In the genomic region with DNA sequence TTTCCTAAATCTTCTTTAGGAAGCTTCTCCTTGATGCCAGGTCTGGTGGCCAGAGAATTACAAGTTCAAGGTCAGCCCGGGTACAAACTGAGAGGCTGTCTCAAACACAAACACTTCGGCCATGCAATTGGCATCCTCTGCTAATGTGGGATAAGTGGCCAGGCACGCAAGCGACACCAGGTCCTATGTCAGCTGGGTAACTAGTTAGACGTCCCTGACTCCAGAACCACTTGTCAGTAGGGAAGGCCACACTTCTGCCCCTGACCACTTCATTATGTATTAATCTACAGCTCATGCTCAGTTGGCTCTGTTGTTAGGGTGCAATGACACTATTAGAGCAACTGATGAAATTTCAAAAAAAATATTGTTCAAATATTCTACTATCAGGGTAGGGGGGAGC, we compare ENCODE assay signal across 28 mouse cellular contexts.
DNase-seq lines count a peak whose midpoint lies in the region; ATAC-seq and TF ChIP-seq lines count a peak whose summit lies in the region.
"Had no signal": no experiment of that assay in that cellular context is flagged by ENCODE, and none has a peak within 500 bp of the region (broad histone marks: within the 10 kb centered on the region; RNA-seq: fewer than 3 reads in every experiment).

No protein-coding gene starts in this region.

- H3K27me3 ChIP-seq in hindbrain, embryonic 11.5 days (ENCODE audit: control insufficient read depth, insufficient read depth, low read length), result 0 out of 2 replicates have a peak, but pooled peaks cover 2% of the 10 kb centered on the region
- H3K27me3 ChIP-seq in hindbrain, embryonic 14.5 days (ENCODE audit: control insufficient read depth, insufficient read depth, low read length), result no peaks in the 10 kb centered on the region
- no peaks in the 10 kb centered on the region for H3K27me3 ChIP-seq in kidney, postnatal 0 days (ENCODE audit: insufficient read depth, low read length)
- H3K27me3 ChIP-seq in kidney, embryonic 14.5 days (ENCODE audit: control insufficient read depth, insufficient read depth, low read length), result peaks cover 4% of the 10 kb centered on the region
- H3K27me3 ChIP-seq in limb, embryonic 14.5 days (ENCODE audit: control insufficient read depth, insufficient read depth, low read length), result no peaks in the 10 kb centered on the region
- H3K27me3 ChIP-seq: embryonic facial prominence, embryonic 12.5 days; embryonic facial prominence, embryonic 15.5 days; forebrain, embryonic 12.5 days; heart, embryonic 13.5 days had no signal

- no peak for TF ChIP-seq CTCF in kidney, postnatal 0 days (IDR thresholded peaks at IDR 0.05; ENCODE audit: low read depth)

- no peak overlapping the region for H3K27ac ChIP-seq in hindbrain, embryonic 11.5 days (ENCODE audit: low read depth, low read length)
- no peak overlapping the region for H3K27ac ChIP-seq in hindbrain, embryonic 14.5 days
- no peak overlapping the region for H3K27ac ChIP-seq in kidney, postnatal 0 days
- no peak overlapping the region for H3K27ac ChIP-seq in kidney, embryonic 14.5 days (ENCODE audit: low read depth, low read length)
- H3K27ac ChIP-seq in limb, embryonic 14.5 days (replicated peaks; ENCODE audit: low read depth, low read length), result no peak overlapping the region
- H3K27ac ChIP-seq: embryonic facial prominence, embryonic 12.5 days; embryonic facial prominence, embryonic 15.5 days; forebrain, embryonic 12.5 days; heart, embryonic 10.5 days; heart, embryonic 13.5 days; hindbrain, embryonic 12.5 days had no signal

- 70% methylated on average over 5 of the region's 5 CpGs for WGBS in hindbrain, embryonic 11.5 days
- WGBS in hindbrain, embryonic 14.5 days, result 75% methylated on average over 5 of the region's 5 CpGs
- WGBS in kidney, postnatal 0 days, result 48% methylated on average over 5 of the region's 5 CpGs
- 56% methylated on average over 5 of the region's 5 CpGs for WGBS in kidney, embryonic 14.5 days
- WGBS in limb, embryonic 14.5 days, result 67% methylated on average over 5 of the region's 5 CpGs

- no peaks in the 10 kb centered on the region; the same call in 1 of the 2 replicates for H3K4me1 ChIP-seq in hindbrain, embryonic 11.5 days (replicated peaks; ENCODE audit: control insufficient read depth, insufficient read depth, low read length)
- H3K4me1 ChIP-seq in hindbrain, embryonic 14.5 days (replicated peaks; ENCODE audit: control insufficient read depth, insufficient read depth, low read length), result no peaks in the 10 kb centered on the region
- no peaks in the 10 kb centered on the region for H3K4me1 ChIP-seq in kidney, postnatal 0 days (replicated peaks; ENCODE audit: insufficient read depth, low read length)
- no peaks in the 10 kb centered on the region for H3K4me1 ChIP-seq in kidney, embryonic 14.5 days (ENCODE audit: control insufficient read depth, insufficient read depth, low read length)
- peaks cover 4% of the 10 kb centered on the region; the same call in 1 of the 2 replicates for H3K4me1 ChIP-seq in limb, embryonic 14.5 days (ENCODE audit: control insufficient read depth, insufficient read depth, low read length)
- H3K4me1 ChIP-seq: embryonic facial prominence, embryonic 15.5 days; heart, embryonic 13.5 days had no signal

- H3K4me2 ChIP-seq in hindbrain, embryonic 11.5 days (replicated peaks; ENCODE audit: low read depth, low read length), result peak overlapping the region; percentile 8; the same call in 1 of the 2 replicates
- no peak overlapping the region for H3K4me2 ChIP-seq in hindbrain, embryonic 14.5 days (replicated peaks)
- H3K4me2 ChIP-seq in kidney, postnatal 0 days (ENCODE audit: low read length), result 0 out of 2 replicates have a peak overlapping the region, but pooled peaks have one; percentile 43
- H3K4me2 ChIP-seq in kidney, embryonic 14.5 days (replicated peaks; ENCODE audit: low read depth, low read length), result no peak overlapping the region
- peak overlapping the region; percentile 10; the same call in 1 of the 2 replicates for H3K4me2 ChIP-seq in limb, embryonic 14.5 days (replicated peaks; ENCODE audit: low read depth, low read length, severe bottlenecking)
- H3K4me2 ChIP-seq: embryonic facial prominence, embryonic 12.5 days; embryonic facial prominence, embryonic 15.5 days; forebrain, embryonic 12.5 days; heart, embryonic 13.5 days; hindbrain, embryonic 12.5 days had no signal

- ATAC-seq in hindbrain, embryonic 11.5 days (ENCODE audit: low FRiP score), result no peak
- no peak for ATAC-seq in hindbrain, embryonic 14.5 days (ENCODE audit: low FRiP score)
- no peak for ATAC-seq in kidney, postnatal 0 days (replicated peaks; ENCODE audit: low FRiP score, low read depth)
- ATAC-seq in kidney, embryonic 14.5 days (ENCODE audit: low FRiP score, low TSS enrichment), result no peak
- no peak for ATAC-seq in limb, embryonic 14.5 days (ENCODE audit: low FRiP score, low read depth)
- ATAC-seq: activated CD4-positive, CD25-positive, alpha-beta regulatory T cell, adult 4 months; forebrain, embryonic 16.5 days; hindbrain, embryonic 16.5 days had no signal

- H3K36me3 ChIP-seq in hindbrain, embryonic 11.5 days (ENCODE audit: control insufficient read depth, insufficient read depth, low read length), result no peaks in the 10 kb centered on the region
- no peaks in the 10 kb centered on the region for H3K36me3 ChIP-seq in hindbrain, embryonic 14.5 days (replicated peaks; ENCODE audit: control insufficient read depth, insufficient read depth)
- H3K36me3 ChIP-seq in kidney, postnatal 0 days (ENCODE audit: insufficient read depth, low read length), result no peaks in the 10 kb centered on the region
- no peaks in the 10 kb centered on the region for H3K36me3 ChIP-seq in kidney, embryonic 14.5 days (ENCODE audit: control insufficient read depth, insufficient read depth, low read length)
- no peaks in the 10 kb centered on the region for H3K36me3 ChIP-seq in limb, embryonic 14.5 days (ENCODE audit: control insufficient read depth, insufficient read depth, low read length)
- H3K36me3 ChIP-seq: embryonic facial prominence, embryonic 12.5 days; embryonic facial prominence, embryonic 15.5 days; forebrain, embryonic 12.5 days; heart, embryonic 10.5 days; heart, embryonic 13.5 days; hindbrain, embryonic 12.5 days had no signal

- no peaks in the 10 kb centered on the region for H3K9me3 ChIP-seq in hindbrain, embryonic 11.5 days (ENCODE audit: control insufficient read depth, low read length)
- H3K9me3 ChIP-seq in hindbrain, embryonic 14.5 days (ENCODE audit: control insufficient read depth, low read length), result no peaks in the 10 kb centered on the region
- H3K9me3 ChIP-seq in kidney, postnatal 0 days (replicated peaks; ENCODE audit: low read length), result no peaks in the 10 kb centered on the region
- no peaks in the 10 kb centered on the region for H3K9me3 ChIP-seq in kidney, embryonic 14.5 days (ENCODE audit: control insufficient read depth, low read length)
- no peaks in the 10 kb centered on the region for H3K9me3 ChIP-seq in limb, embryonic 14.5 days (ENCODE audit: control insufficient read depth, low read length)
- H3K9me3 ChIP-seq: embryonic facial prominence, embryonic 12.5 days; embryonic facial prominence, embryonic 15.5 days; forebrain, embryonic 12.5 days; heart, embryonic 10.5 days; heart, embryonic 13.5 days; hindbrain, embryonic 12.5 days had no signal

- DNase-seq in embryo, embryonic 10 days (ENCODE audit: low spot score), result peak; percentile 10
- no peak for DNase-seq in embryo, embryonic 10.5 days (ENCODE audit: low spot score)
- no peak for DNase-seq in hindbrain, embryonic 11.5 days (ENCODE audit: low spot score)
- DNase-seq in hindbrain, embryonic 14.5 days (ENCODE audit: low spot score), result no peak
- DNase-seq in kidney, postnatal 0 days (ENCODE audit: low spot score), result no peak
- no peak for DNase-seq in limb, embryonic 14.5 days (ENCODE audit: low spot score)
- DNase-seq in urinary bladder, postnatal 36 days (ENCODE audit: low spot score in 2 of 2), result no peak
- DNase-seq: adrenal gland, adult 8-10 months; adrenal gland, postnatal 25 days; cerebellum, adult 11-12 months; cerebellum, adult 8-10 months; cerebellum, postnatal 10 days; cerebellum, postnatal 36 days; gastrocnemius, postnatal 10 days; gastrocnemius, postnatal 36 days; heart, adult 18-20 months; heart, postnatal 14 days; heart, postnatal 4 days had no signal

- H3K9ac ChIP-seq in hindbrain, embryonic 11.5 days (ENCODE audit: low read depth, low read length), result no peak overlapping the region
- H3K9ac ChIP-seq in hindbrain, embryonic 14.5 days, result no peak overlapping the region
- H3K9ac ChIP-seq in kidney, postnatal 0 days (ENCODE audit: low read depth, low read length), result no peak overlapping the region
- no peak overlapping the region for H3K9ac ChIP-seq in kidney, embryonic 14.5 days (ENCODE audit: low read depth, low read length)
- H3K9ac ChIP-seq in limb, embryonic 14.5 days (ENCODE audit: low read depth, low read length, severe bottlenecking), result no peak overlapping the region
- H3K9ac ChIP-seq: embryonic facial prominence, embryonic 12.5 days; embryonic facial prominence, embryonic 15.5 days; forebrain, embryonic 12.5 days; heart, embryonic 13.5 days; hindbrain, embryonic 12.5 days had no signal

- TF ChIP-seq POLR2A in limb, embryonic 14.5 days (IDR thresholded peaks at IDR 0.05; ENCODE audit: borderline replicate concordance, extremely low read depth, insufficient read depth, insufficient read length), result no peak

- no peak overlapping the region for H3K4me3 ChIP-seq in hindbrain, embryonic 11.5 days (ENCODE audit: low read depth, low read length)
- H3K4me3 ChIP-seq in hindbrain, embryonic 14.5 days (replicated peaks; ENCODE audit: low read length), result no peak overlapping the region
- H3K4me3 ChIP-seq in kidney, postnatal 0 days (replicated peaks; ENCODE audit: low read depth, low read length), result no peak overlapping the region
- no peak overlapping the region for H3K4me3 ChIP-seq in kidney, embryonic 14.5 days (ENCODE audit: low read length)
- H3K4me3 ChIP-seq in limb, embryonic 14.5 days (replicated peaks; ENCODE audit: low read length), result no peak overlapping the region
- H3K4me3 ChIP-seq: embryonic facial prominence, embryonic 12.5 days; embryonic facial prominence, embryonic 15.5 days; forebrain, embryonic 12.5 days; heart, embryonic 10.5 days; heart, embryonic 13.5 days; hindbrain, embryonic 12.5 days had no signal

Comparison
In these comparisons a context has a peak if more than half of its experiments do, and no peak if none do; other contexts are left out.
1. H3K4me2 ChIP-seq: peak in hindbrain, embryonic 11.5 days (single experiment), kidney, postnatal 0 days (single experiment) and limb, embryonic 14.5 days (single experiment); none in hindbrain, embryonic 14.5 days (single experiment) and kidney, embryonic 14.5 days (single experiment).